In genomic region chr6:92468383-92468791, GRCm38 (mm10) we compare ENCODE assay signal across 9 mouse cellular contexts.
DNase-seq lines count a peak whose midpoint lies in the region; ATAC-seq and TF ChIP-seq lines count a peak whose summit lies in the region.
"Had no signal": no experiment of that assay in that cellular context is flagged by ENCODE, and none has a peak within 500 bp of the region (broad histone marks: within the 10 kb centered on the region; RNA-seq: fewer than 3 reads in every experiment).

No protein-coding gene starts in this region.

- H3K9ac ChIP-seq in forebrain, postnatal 0 days, result no peak overlapping the region
- no peak overlapping the region for H3K9ac ChIP-seq in forebrain, embryonic 12.5 days
- H3K9ac ChIP-seq in heart, embryonic 16.5 days (ENCODE audit: low read length), result no peak overlapping the region
- H3K9ac ChIP-seq: liver, embryonic 14.5 days had no signal

- H3K4me3 ChIP-seq in forebrain, postnatal 0 days (ENCODE audit: low read depth, low read length), result no peak overlapping the region
- H3K4me3 ChIP-seq in forebrain, embryonic 12.5 days (replicated peaks), result no peak overlapping the region
- H3K4me3 ChIP-seq in heart, embryonic 16.5 days (ENCODE audit: low read length), result no peak overlapping the region

- peaks cover 14% of the 10 kb centered on the region for H3K4me1 ChIP-seq in forebrain, postnatal 0 days (ENCODE audit: insufficient read depth)
- peaks cover 9% of the 10 kb centered on the region for H3K4me1 ChIP-seq in forebrain, embryonic 12.5 days
- peaks cover 35% of the 10 kb centered on the region for H3K4me1 ChIP-seq in heart, embryonic 16.5 days (ENCODE audit: control insufficient read depth, insufficient read depth, low read length)

- TF ChIP-seq CTCF in forebrain, postnatal 0 days (IDR thresholded peaks at IDR 0.05; ENCODE audit: low read depth), result no peak

- ATAC-seq in forebrain, postnatal 0 days, result no peak
- ATAC-seq in forebrain, embryonic 12.5 days (ENCODE audit: low FRiP score), result no peak
- ATAC-seq in heart, embryonic 16.5 days (replicated peaks; ENCODE audit: extremely low read depth, insufficient read depth, low FRiP score), result peak; percentile 54; the same call in 1 of the 2 replicates

- no peaks in the 10 kb centered on the region for H3K9me3 ChIP-seq in forebrain, postnatal 0 days (ENCODE audit: low read length)
- no peaks in the 10 kb centered on the region for H3K9me3 ChIP-seq in forebrain, embryonic 12.5 days
- H3K9me3 ChIP-seq in heart, embryonic 16.5 days (replicated peaks; ENCODE audit: control insufficient read depth, low read length), result no peaks in the 10 kb centered on the region

- intact Hi-C loops in left cerebral cortex, postnatal 4 days (cut with DNase I), result no loop called here

- 54% methylated on average over 3 of the region's 3 CpGs for WGBS in forebrain, postnatal 0 days
- WGBS in forebrain, embryonic 12.5 days, result 79% methylated on average over 3 of the region's 3 CpGs
- WGBS in heart, embryonic 16.5 days, result 45% methylated on average over 3 of the region's 3 CpGs

- no peak for DNase-seq in forebrain, postnatal 0 days
- peak; percentile 72 for DNase-seq in left cerebral cortex, postnatal 4 days
- no peak for DNase-seq in left cerebral cortex, adult 18-20 months (ENCODE audit: low spot score in 2 of 2)
- DNase-seq in lung, postnatal 25 days (ENCODE audit: low spot score), result peak; percentile 45
- DNase-seq in adrenal gland, adult 18-20 months (ENCODE audit: low spot score in 2 of 2), result no peak
- no peak for DNase-seq in spleen, postnatal 4 days (ENCODE audit: low spot score in 2 of 2)

- H3K27ac ChIP-seq in forebrain, postnatal 0 days (ENCODE audit: low read depth, low read length), result peak overlapping the region; percentile 9; the same call in 1 of the 2 replicates
- no peak overlapping the region for H3K27ac ChIP-seq in forebrain, embryonic 12.5 days
- H3K27ac ChIP-seq in heart, embryonic 16.5 days (ENCODE audit: low read length), result peak overlapping the region; percentile 58
- H3K27ac ChIP-seq: liver, embryonic 14.5 days had no signal

- H3K4me2 ChIP-seq in forebrain, postnatal 0 days (ENCODE audit: low read depth), result no peak overlapping the region
- H3K4me2 ChIP-seq in forebrain, embryonic 12.5 days, result no peak overlapping the region
- no peak overlapping the region for H3K4me2 ChIP-seq in heart, embryonic 16.5 days (ENCODE audit: low read depth, low read length)

- no peaks in the 10 kb centered on the region for H3K27me3 ChIP-seq in forebrain, postnatal 0 days (ENCODE audit: insufficient read depth, low read length)
- no peaks in the 10 kb centered on the region for H3K27me3 ChIP-seq in forebrain, embryonic 12.5 days
- H3K27me3 ChIP-seq in heart, embryonic 16.5 days (ENCODE audit: control insufficient read depth, insufficient read depth, low read length), result no peaks in the 10 kb centered on the region

- H3K36me3 ChIP-seq in forebrain, postnatal 0 days (ENCODE audit: insufficient read depth), result no peaks in the 10 kb centered on the region
- no peaks in the 10 kb centered on the region for H3K36me3 ChIP-seq in forebrain, embryonic 12.5 days (replicated peaks)
- no peaks in the 10 kb centered on the region for H3K36me3 ChIP-seq in heart, embryonic 16.5 days (ENCODE audit: control insufficient read depth, insufficient read depth)

Comparison
In these comparisons a context has a peak if more than half of its experiments do, and no peak if none do; other contexts are left out.
1. DNase-seq: peak in left cerebral cortex, postnatal 4 days (single experiment) and lung, postnatal 25 days (single experiment); none in forebrain, postnatal 0 days (single experiment), left cerebral cortex, adult 18-20 months (0 of 2), adrenal gland, adult 18-20 months (0 of 2) and spleen, postnatal 4 days (0 of 2).